7 mouse cellular contexts compared by ENCODE assay signal in genomic region chr8:110711271-110711934, GRCm38 (mm10). TPM values are rescaled to one million over a fixed set of nuclear protein-coding genes. Genes with fewer than 3 reads are reported as not detected.
A peak's percentile ranks its signal among the peaks of the same experiment; 100 is the strongest.
DNase-seq lines count a peak whose midpoint lies in the region; ATAC-seq and TF ChIP-seq lines count a peak whose summit lies in the region.

No protein-coding gene starts in this region.

- no peaks in the 10 kb centered on the region for H3K27me3 ChIP-seq in intestine, embryonic 15.5 days (replicated peaks)
- no peaks in the 10 kb centered on the region for H3K27me3 ChIP-seq in liver, postnatal 0 days (ENCODE audit: insufficient read depth, low read length)
- no peaks in the 10 kb centered on the region for H3K27me3 ChIP-seq in cerebellum, adult 2 months (ENCODE audit: control insufficient read depth, insufficient read depth, low read length)

- peak overlapping the region; percentile 62 for H3K27ac ChIP-seq in intestine, embryonic 15.5 days
- peak overlapping the region; percentile 22; the same call in 1 of the 2 replicates for H3K27ac ChIP-seq in liver, postnatal 0 days (ENCODE audit: low read depth)
- no peak overlapping the region for H3K27ac ChIP-seq in cerebellum, adult 2 months (ENCODE audit: insufficient read depth, low read length)

- TF ChIP-seq EP300 in liver, postnatal 0 days (IDR thresholded peaks at IDR 0.05; ENCODE audit: low read depth), result no peak

- peaks cover 5% of the 10 kb centered on the region; the same call in 1 of the 2 replicates for H3K36me3 ChIP-seq in intestine, embryonic 15.5 days
- H3K36me3 ChIP-seq in liver, postnatal 0 days (replicated peaks; ENCODE audit: insufficient read depth, low read length), result peaks cover 18% of the 10 kb centered on the region

- no peak; the same call in 1 of the 2 replicates for TF ChIP-seq CTCF in liver, postnatal 0 days (IDR thresholded peaks at IDR 0.05; ENCODE audit: low read depth)
- no peak for TF ChIP-seq CTCF in cerebellum, adult 2 months (IDR thresholded peaks at IDR 0.05; ENCODE audit: borderline replicate concordance, insufficient read depth, low read depth, low read length)

- 75% methylated on average over 13 of the region's 13 CpGs for WGBS in intestine, embryonic 15.5 days
- 67% methylated on average over 13 of the region's 13 CpGs for WGBS in liver, postnatal 0 days (ENCODE audit: insufficient replicate concordance)
- 59% methylated on average over 13 of the region's 13 CpGs for WGBS in cerebellum, adult 2 months

- no peaks in the 10 kb centered on the region for H3K9me3 ChIP-seq in intestine, embryonic 15.5 days
- H3K9me3 ChIP-seq in liver, postnatal 0 days (ENCODE audit: low read length), result no peaks in the 10 kb centered on the region

- H3K4me1 ChIP-seq in intestine, embryonic 15.5 days (replicated peaks), result peaks cover 22% of the 10 kb centered on the region
- no peaks in the 10 kb centered on the region for H3K4me1 ChIP-seq in liver, postnatal 0 days (ENCODE audit: insufficient read depth)
- H3K4me1 ChIP-seq in cerebellum, adult 2 months (ENCODE audit: control insufficient read depth, insufficient read depth, low read length), result peaks cover 59% of the 10 kb centered on the region

- no peak overlapping the region for H3K9ac ChIP-seq in intestine, embryonic 15.5 days
- H3K9ac ChIP-seq in liver, postnatal 0 days (replicated peaks), result no peak overlapping the region

- DNase-seq in adrenal gland, postnatal 36 days, result peak; percentile 48 to 62
- peak; percentile 57 to 80 for DNase-seq in heart, adult 18-20 months
- DNase-seq in liver, postnatal 0 days, result no peak
- no peak for DNase-seq in cerebellum, postnatal 10 days
- DNase-seq in cerebellum, adult 2 months, result no peak
- DNase-seq in urinary bladder, adult 2 months (ENCODE audit: low spot score), result no peak

- no peak for ATAC-seq in intestine, embryonic 15.5 days
- peak; percentile 48; the same call in 1 of the 2 replicates for ATAC-seq in liver, postnatal 0 days

- TF ChIP-seq POLR2A in cerebellum, adult 2 months (IDR thresholded peaks at IDR 0.05; ENCODE audit: borderline replicate concordance, insufficient read depth, low read length), result no peak

- H3K4me3 ChIP-seq in intestine, embryonic 15.5 days (replicated peaks), result no peak overlapping the region
- no peak overlapping the region for H3K4me3 ChIP-seq in liver, postnatal 0 days (ENCODE audit: low read depth, low read length)
- H3K4me3 ChIP-seq in cerebellum, adult 2 months (replicated peaks; ENCODE audit: insufficient read depth, low read depth, low read length), result no peak overlapping the region

- H3K4me2 ChIP-seq in intestine, embryonic 15.5 days (replicated peaks), result no peak overlapping the region
- no peak overlapping the region for H3K4me2 ChIP-seq in liver, postnatal 0 days (ENCODE audit: low read depth, low read length)

RNA-seq across cellular contexts. Expression of gene Mtss1l, which starts 9.9 kb away (rescaled TPM):
- total RNA-seq in adrenal gland, postnatal 36 days (2021), result 10 to 100 TPM; 20.8 to 23.1 TPM
- total RNA-seq in heart, adult 18-20 months (2021), result 10 to 100 TPM; 32.0 to 37.8 TPM
- polyA plus RNA-seq in intestine, embryonic 15.5 days (2015; fragmentation: Nextera tagmentation; extraction: Ambion mirVana), result 8.0 and 9.6 TPM in 2 replicates
- 0.95 and 1.2 TPM in 2 replicates for polyA plus RNA-seq in liver, postnatal 0 days (2015; fragmentation: Nextera tagmentation; extraction: Ambion mirVana)
- 257 and 288 TPM in 2 replicates for polyA plus RNA-seq in cerebellum, adult 2 months (2012; rRNA removed)
- 28.7 and 47.5 TPM in 2 replicates for polyA plus RNA-seq in urinary bladder, adult 2 months (2012; rRNA removed)

Comparison
In these comparisons a context has a peak if more than half of its experiments do, and no peak if none do; other contexts are left out.
1. DNase-seq: peak in adrenal gland, postnatal 36 days (2 of 2) and heart, adult 18-20 months (2 of 2); none in liver, postnatal 0 days (single experiment), cerebellum, postnatal 10 days (0 of 2), cerebellum, adult 2 months (0 of 2) and urinary bladder, adult 2 months (single experiment).